Mouse (Mus musculus) liver, embryonic 14 days (tissue): ENCODE data around the gene Vmn1r188. TPM values are rescaled to one million over a fixed set of nuclear protein-coding genes. Genes with fewer than 3 reads are reported as not detected.

Source experiments
- polyA plus RNA-seq: library from polyadenylated mRNA; depleted of rRNA; stranded (reverse); fragments of >200 nt; gene quantifications from 2 replicates; pipeline ENCODE4 v1.2.3, GENCODE M21; 2012; rRNA removed

The Vmn1r188 gene
- not detected in 2 replicates for polyA plus RNA-seq

GRCm38 (mm10) chr13:22084140-22084539 is at the start of gene Vmn1r188:
Gene Vmn1r188 (plus strand): TSS chr13:22084440.

GRCm38 (mm10) chr13:22035267-22036148 is 48.7 kb upstream of the Vmn1r188 start, which contains the start of the genes Hist1h2ah and Hist1h2bk:
Gene Hist1h2ah (minus strand): TSS chr13:22035568.
Gene Hist1h2bk (plus strand): TSS chr13:22035870.

GRCm38 (mm10) chr13:22041142-22041536 is 43.1 kb upstream of the Vmn1r188 start, which contains the start of gene Hist1h4i:
Gene Hist1h4i (minus strand): TSS chr13:22041362.

GRCm38 (mm10) chr13:22042568-22043502 is 41.4 kb upstream of the Vmn1r188 start, which contains the start of the genes Hist1h2ag and Hist1h2bj:
Gene Hist1h2ag (minus strand): TSS chr13:22042944.
Gene Hist1h2bj (plus strand): TSS chr13:22043214.

GRCm38 (mm10) chr13:22105724-22106123 is 21.5 kb downstream of the Vmn1r188 start, which contains the start of gene Vmn1r189:
Gene Vmn1r189 (minus strand): TSS chr13:22105824.

Other genes starting within 250 kb of the Vmn1r188 start
- 0.38 and 0.40 TPM in 2 replicates for gene Zfp184, start 139.3 kb upstream of the Vmn1r188 start, polyA plus RNA-seq
- not detected in 2 replicates for gene Pom121l2, start 103.2 kb upstream of the Vmn1r188 start, polyA plus RNA-seq
- 0.35 and 0.44 TPM in 2 replicates for gene Prss16, start 74.7 kb upstream of the Vmn1r188 start, polyA plus RNA-seq
- 4.6 and 8.3 TPM in 2 replicates for gene Hist1h2ah, start 48.9 kb upstream of the Vmn1r188 start, polyA plus RNA-seq
- 16.6 and 17.0 TPM in 2 replicates for gene Hist1h2bk, start 48.6 kb upstream of the Vmn1r188 start, polyA plus RNA-seq
- gene Hist1h4i, start 43.1 kb upstream of the Vmn1r188 start, polyA plus RNA-seq = 88.8 and 92.7 TPM in 2 replicates
- 30.4 and 32.0 TPM in 2 replicates for gene Hist1h2ag, start 41.5 kb upstream of the Vmn1r188 start, polyA plus RNA-seq
- 23.7 and 28.8 TPM in 2 replicates for gene Hist1h2bj, start 41.2 kb upstream of the Vmn1r188 start, polyA plus RNA-seq
- not detected in 2 replicates for gene Vmn1r189, start 21.4 kb downstream of the Vmn1r188 start, polyA plus RNA-seq
- not detected in 2 replicates for gene Vmn1r191, start 99.5 kb downstream of the Vmn1r188 start, polyA plus RNA-seq
- not detected in 2 replicates for gene Vmn1r192, start 106.7 kb downstream of the Vmn1r188 start, polyA plus RNA-seq
- not detected in 2 replicates for gene Vmn1r193, start 138.7 kb downstream of the Vmn1r188 start, polyA plus RNA-seq
- not detected in 2 replicates for gene Vmn1r194, start 159.8 kb downstream of the Vmn1r188 start, polyA plus RNA-seq
- not detected in 2 replicates for gene Vmn1r195, start 186.1 kb downstream of the Vmn1r188 start, polyA plus RNA-seq
- gene Vmn1r196, start 205.5 kb downstream of the Vmn1r188 start, polyA plus RNA-seq = not detected in 2 replicates
- gene Vmn1r197, start 240.1 kb downstream of the Vmn1r188 start, polyA plus RNA-seq = not detected in 2 replicates